In genomic region chr2:74714156-74714789, GRCm38 (mm10) we compare ENCODE assay signal across 15 mouse cellular contexts. TPM values are rescaled to one million over a fixed set of nuclear protein-coding genes. Genes with fewer than 3 reads are reported as not detected.
A peak's percentile ranks its signal among the peaks of the same experiment; 100 is the strongest.
DNase-seq lines count a peak whose midpoint lies in the region; ATAC-seq and TF ChIP-seq lines count a peak whose summit lies in the region.
"Had no signal": no experiment of that assay in that cellular context is flagged by ENCODE, and none has a peak within 500 bp of the region (broad histone marks: within the 10 kb centered on the region; RNA-seq: fewer than 3 reads in every experiment).

No protein-coding gene starts in this region.

- peak overlapping the region; percentile 70 for H3K4me2 ChIP-seq in intestine, postnatal 0 days (replicated peaks; ENCODE audit: low read depth)
- peak overlapping the region; percentile 75 for H3K4me2 ChIP-seq in neural tube, embryonic 14.5 days (ENCODE audit: low read depth, low read length)
- H3K4me2 ChIP-seq in liver, postnatal 0 days (ENCODE audit: low read depth, low read length) = no peak overlapping the region
- H3K4me2 ChIP-seq: liver, embryonic 13.5 days had no signal

- no peak overlapping the region for H3K4me3 ChIP-seq in embryonic fibroblast, embryonic 13.5 days (ENCODE audit: insufficient read depth, low read length)
- H3K4me3 ChIP-seq in intestine, postnatal 0 days (ENCODE audit: low read depth, low read length) = no peak overlapping the region
- H3K4me3 ChIP-seq in neural tube, embryonic 14.5 days (ENCODE audit: low read depth, low read length) = peak overlapping the region; percentile 99
- H3K4me3 ChIP-seq in liver, postnatal 0 days (ENCODE audit: low read depth, low read length) = no peak overlapping the region
- H3K4me3 ChIP-seq: erythroblast, embryonic 14.5 days; liver, embryonic 13.5 days had no signal

- no peak for TF ChIP-seq CTCF in embryonic fibroblast, embryonic 13.5 days (IDR thresholded peaks at IDR 0.05; ENCODE audit: borderline replicate concordance, insufficient read depth, low read length)
- TF ChIP-seq CTCF in intestine, postnatal 0 days (IDR thresholded peaks at IDR 0.05; ENCODE audit: low read depth) = no peak
- no peak for TF ChIP-seq CTCF in liver, postnatal 0 days (IDR thresholded peaks at IDR 0.05; ENCODE audit: low read depth)

- H3K9me3 ChIP-seq in intestine, postnatal 0 days (ENCODE audit: control insufficient read depth) = no peaks in the 10 kb centered on the region
- H3K9me3 ChIP-seq in neural tube, embryonic 14.5 days (ENCODE audit: control insufficient read depth, low read length) = no peaks in the 10 kb centered on the region
- H3K9me3 ChIP-seq in liver, postnatal 0 days (ENCODE audit: low read length) = no peaks in the 10 kb centered on the region
- H3K9me3 ChIP-seq: liver, embryonic 13.5 days had no signal

- no peak for ATAC-seq in intestine, postnatal 0 days
- no peak for ATAC-seq in neural tube, embryonic 14.5 days (ENCODE audit: low read depth)
- no peak for ATAC-seq in liver, postnatal 0 days
- ATAC-seq: midbrain, embryonic 16.5 days had no signal

- WGBS in intestine, postnatal 0 days = 20% methylated on average over 18 of the region's 18 CpGs
- 2% methylated on average over 18 of the region's 18 CpGs for WGBS in neural tube, embryonic 14.5 days
- WGBS in liver, postnatal 0 days (ENCODE audit: insufficient replicate concordance) = 11% methylated on average over 18 of the region's 18 CpGs

- no peak overlapping the region for H3K9ac ChIP-seq in intestine, postnatal 0 days (ENCODE audit: low read depth, low read length)
- peak overlapping the region; percentile 100 for H3K9ac ChIP-seq in neural tube, embryonic 14.5 days (replicated peaks; ENCODE audit: low read depth, low read length)
- H3K9ac ChIP-seq in liver, postnatal 0 days (replicated peaks) = no peak overlapping the region
- H3K9ac ChIP-seq: liver, embryonic 13.5 days had no signal

- TF ChIP-seq POLR2A in embryonic fibroblast, embryonic 13.5 days (IDR thresholded peaks at IDR 0.05; ENCODE audit: low read depth, low read length) = no peak

- H3K4me1 ChIP-seq in embryonic fibroblast, embryonic 13.5 days (ENCODE audit: control insufficient read depth, insufficient read depth, low read length) = no peaks in the 10 kb centered on the region
- H3K4me1 ChIP-seq in intestine, postnatal 0 days (replicated peaks; ENCODE audit: control insufficient read depth, insufficient read depth, low read length) = no peaks in the 10 kb centered on the region
- peaks cover 53% of the 10 kb centered on the region for H3K4me1 ChIP-seq in neural tube, embryonic 14.5 days (ENCODE audit: control insufficient read depth, insufficient read depth, low read length)
- H3K4me1 ChIP-seq in liver, postnatal 0 days (ENCODE audit: insufficient read depth) = peaks cover 7% of the 10 kb centered on the region
- H3K4me1 ChIP-seq: liver, embryonic 13.5 days had no signal

- TF ChIP-seq EP300 in liver, postnatal 0 days (IDR thresholded peaks at IDR 0.05; ENCODE audit: low read depth) = no peak

- peaks cover 73% of the 10 kb centered on the region for H3K27me3 ChIP-seq in intestine, postnatal 0 days (replicated peaks; ENCODE audit: control insufficient read depth, insufficient read depth, low read length)
- no peaks in the 10 kb centered on the region for H3K27me3 ChIP-seq in neural tube, embryonic 14.5 days (ENCODE audit: control insufficient read depth, insufficient read depth, low read length)
- peaks cover 83% of the 10 kb centered on the region for H3K27me3 ChIP-seq in liver, postnatal 0 days (ENCODE audit: insufficient read depth, low read length)

- no peaks in the 10 kb centered on the region for H3K36me3 ChIP-seq in intestine, postnatal 0 days (ENCODE audit: control insufficient read depth, insufficient read depth)
- no peaks in the 10 kb centered on the region for H3K36me3 ChIP-seq in neural tube, embryonic 14.5 days (ENCODE audit: control insufficient read depth, insufficient read depth, low read length)
- no peaks in the 10 kb centered on the region for H3K36me3 ChIP-seq in liver, postnatal 0 days (replicated peaks; ENCODE audit: insufficient read depth, low read length)
- H3K36me3 ChIP-seq: liver, embryonic 13.5 days had no signal

- peak overlapping the region; percentile 72 for H3K27ac ChIP-seq in embryonic fibroblast, embryonic 13.5 days (ENCODE audit: insufficient read depth, low read length)
- no peak overlapping the region for H3K27ac ChIP-seq in intestine, postnatal 0 days (ENCODE audit: low read depth, low read length)
- peak overlapping the region; percentile 100 for H3K27ac ChIP-seq in neural tube, embryonic 14.5 days (ENCODE audit: low read depth, low read length)
- H3K27ac ChIP-seq in liver, postnatal 0 days (ENCODE audit: low read depth) = no peak overlapping the region
- H3K27ac ChIP-seq: liver, embryonic 13.5 days had no signal

- DNase-seq in kidney, adult 18-20 months = peak; percentile 23
- no peak for DNase-seq in kidney, postnatal 14 days
- DNase-seq in liver, postnatal 0 days = no peak
- no peak for DNase-seq in heart, postnatal 4 days
- DNase-seq: cerebellum, postnatal 25 days; liver, embryonic 13.5 days; lung, postnatal 36 days had no signal

RNA-seq across cellular contexts. Expression of gene Hoxd4, which starts 2.5 kb away (rescaled TPM):
- polyA plus RNA-seq in embryonic fibroblast, embryonic 13.5 days (2011; ENCODE audit: insufficient read length, low read depth, missing spikeins) = 4.1 and 6.7 TPM in 2 replicates
- polyA plus RNA-seq in intestine, postnatal 0 days (2015; fragmentation: Nextera tagmentation; extraction: Ambion mirVana) = 0.20 and 0.51 TPM in 2 replicates
- 4.7 and 5.5 TPM in 2 replicates for polyA plus RNA-seq in neural tube, embryonic 14.5 days (2014; fragmentation: Nextera tagmentation; extraction: Ambion mirVana)
- not detected in 2 replicates for polyA plus RNA-seq in liver, postnatal 0 days (2015; fragmentation: Nextera tagmentation; extraction: Ambion mirVana)
- total RNA-seq in heart, postnatal 4 days (2021) = under 1 TPM; 0.45 TPM
- total RNA-seq: layer of hippocampus, postnatal 25 days had no signal
- polyA plus RNA-seq: frontal cortex, adult 2 months; liver, embryonic 13.5 days; midbrain, embryonic 16.5 days had no signal

RNA-seq across cellular contexts. Expression of gene Hoxd3, which starts 2.5 kb away (rescaled TPM):
- 2.7 and 3.3 TPM in 2 replicates for polyA plus RNA-seq in embryonic fibroblast, embryonic 13.5 days (2011; ENCODE audit: insufficient read length, low read depth, missing spikeins)
- polyA plus RNA-seq in intestine, postnatal 0 days (2015; fragmentation: Nextera tagmentation; extraction: Ambion mirVana) = 3.2 and 3.3 TPM in 2 replicates
- polyA plus RNA-seq in neural tube, embryonic 14.5 days (2014; fragmentation: Nextera tagmentation; extraction: Ambion mirVana) = 13.5 and 13.9 TPM in 2 replicates
- not detected in 2 replicates for polyA plus RNA-seq in liver, postnatal 0 days (2015; fragmentation: Nextera tagmentation; extraction: Ambion mirVana)
- total RNA-seq in heart, postnatal 4 days (2021) = under 1 TPM in 1 of 2 experiments, not detected in 1; 0.11 TPM
- total RNA-seq: layer of hippocampus, postnatal 25 days had no signal
- polyA plus RNA-seq: erythroblast, embryonic 14.5 days; frontal cortex, adult 2 months; midbrain, embryonic 16.5 days had no signal

RNA-seq across cellular contexts. Expression of gene Hoxd8, which starts 9.9 kb away (rescaled TPM):
- 9.9 and 16.5 TPM in 2 replicates for polyA plus RNA-seq in embryonic fibroblast, embryonic 13.5 days (2011; ENCODE audit: insufficient read length, low read depth, missing spikeins)
- polyA plus RNA-seq in intestine, postnatal 0 days (2015; fragmentation: Nextera tagmentation; extraction: Ambion mirVana) = 2.2 and 2.7 TPM in 2 replicates
- polyA plus RNA-seq in neural tube, embryonic 14.5 days (2014; fragmentation: Nextera tagmentation; extraction: Ambion mirVana) = 19.9 and 23.6 TPM in 2 replicates
- polyA plus RNA-seq in liver, postnatal 0 days (2015; fragmentation: Nextera tagmentation; extraction: Ambion mirVana) = 0.04 TPM in 1 of 2 replicates, not detected in the other
- total RNA-seq in heart, postnatal 4 days (2021) = 1 to 10 TPM; 1.2 to 1.9 TPM
- total RNA-seq: layer of hippocampus, postnatal 25 days had no signal
- polyA plus RNA-seq: erythroblast, embryonic 14.5 days; midbrain, embryonic 16.5 days had no signal

RNA-seq across cellular contexts. Expression of gene Gm28230, which starts 12.3 kb away (rescaled TPM):
- 0.70 and 1.4 TPM in 2 replicates for polyA plus RNA-seq in embryonic fibroblast, embryonic 13.5 days (2011; ENCODE audit: insufficient read length, low read depth, missing spikeins)
- polyA plus RNA-seq in intestine, postnatal 0 days (2015; fragmentation: Nextera tagmentation; extraction: Ambion mirVana) = 0.17 TPM in 1 of 2 replicates, not detected in the other
- 1.4 and 2.5 TPM in 2 replicates for polyA plus RNA-seq in neural tube, embryonic 14.5 days (2014; fragmentation: Nextera tagmentation; extraction: Ambion mirVana)
- not detected in 2 replicates for polyA plus RNA-seq in liver, postnatal 0 days (2015; fragmentation: Nextera tagmentation; extraction: Ambion mirVana)
- not detected for total RNA-seq in heart, postnatal 4 days (2021)
- total RNA-seq: heart, adult 8-10 months; layer of hippocampus, postnatal 25 days had no signal
- polyA plus RNA-seq: erythroblast, embryonic 14.5 days; frontal cortex, adult 2 months; liver, embryonic 13.5 days; midbrain, embryonic 16.5 days had no signal

RNA-seq across cellular contexts. Expression of gene Hoxd9, which starts 16.7 kb away (rescaled TPM):
- 2.1 and 3.5 TPM in 2 replicates for polyA plus RNA-seq in embryonic fibroblast, embryonic 13.5 days (2011; ENCODE audit: insufficient read length, low read depth, missing spikeins)
- polyA plus RNA-seq in intestine, postnatal 0 days (2015; fragmentation: Nextera tagmentation; extraction: Ambion mirVana) = 0.64 and 1.6 TPM in 2 replicates
- polyA plus RNA-seq in neural tube, embryonic 14.5 days (2014; fragmentation: Nextera tagmentation; extraction: Ambion mirVana) = 20.9 and 37.4 TPM in 2 replicates
- polyA plus RNA-seq in liver, postnatal 0 days (2015; fragmentation: Nextera tagmentation; extraction: Ambion mirVana) = not detected in 2 replicates
- under 1 TPM; 0.12 to 0.27 TPM for total RNA-seq in heart, postnatal 4 days (2021)
- total RNA-seq: layer of hippocampus, postnatal 25 days had no signal
- polyA plus RNA-seq: erythroblast, embryonic 14.5 days; liver, embryonic 13.5 days; midbrain, embryonic 16.5 days had no signal

Comparison
In these comparisons a context has a peak if more than half of its experiments do, and no peak if none do; other contexts are left out.
1. H3K27ac ChIP-seq: peak in embryonic fibroblast, embryonic 13.5 days (single experiment) and neural tube, embryonic 14.5 days (single experiment); none in intestine, postnatal 0 days (single experiment) and liver, postnatal 0 days (single experiment).